Mouse (Mus musculus): Measurements from ENCODE around the gene Ccsap. TPM values are rescaled to one million over a fixed set of nuclear protein-coding genes. Genes with fewer than 3 reads are reported as not detected.

The Ccsap gene
- polyA plus RNA-seq, 1 experiment from 2014 or later: 3.8 TPM

DNA sequence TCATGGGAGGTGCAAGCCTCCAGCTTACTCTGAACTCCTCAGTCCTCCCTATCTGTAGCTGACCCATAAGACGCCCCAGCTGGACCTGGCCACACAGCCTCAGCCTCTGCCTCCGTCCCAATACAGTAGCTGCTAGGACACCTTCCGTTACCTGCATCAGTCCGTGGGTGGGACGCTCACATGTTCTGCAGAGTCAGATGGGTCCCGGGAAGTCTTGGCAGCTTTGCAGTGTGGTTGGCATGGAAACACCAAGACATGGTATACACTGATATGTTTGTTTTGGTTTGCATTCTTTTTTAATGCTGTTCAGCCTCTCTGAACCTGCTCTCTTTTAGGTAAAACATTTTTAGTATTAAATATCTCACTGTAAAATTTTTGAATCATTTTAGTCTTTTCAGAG lies 23.7 kb downstream of the Ccsap start:
- Histone ChIP-seq H3K4me2 (ENCODE audit: low read length) (no peak overlapping the region), H3K27ac (ENCODE audit: low read length) (no peak overlapping the region), H3K9ac (ENCODE audit: low read depth, low read length) (no peak overlapping the region), H3K27me3 (ENCODE audit: control insufficient read depth, insufficient read depth, low read depth, low read length) (no peaks in the 10 kb centered on the region), H3K4me3 (ENCODE audit: low read depth, low read length) (no peak overlapping the region), H3K36me3 (ENCODE audit: control insufficient read depth, insufficient read depth, low read length) (peaks cover 14% of the 10 kb centered on the region), H3K9me3 (replicated peaks; ENCODE audit: control insufficient read depth, low read length, poor library complexity, severe bottlenecking) (no peaks in the 10 kb centered on the region), H3K4me1 (ENCODE audit: control insufficient read depth, insufficient read depth, low read length) (no peaks in the 10 kb centered on the region)
- no peak for ATAC-seq
- WGBS: 91% methylated on average over 6 of the region's 6 CpGs

GRCm38 (mm10) chr8:123835451-123835850 lies 24.6 kb downstream of the Ccsap start:
- H3K4me1 ChIP-seq (ENCODE audit: control insufficient read depth, insufficient read depth, low read length): no peaks in the 10 kb centered on the region
- 57% methylated on average over 9 of the region's 9 CpGs for WGBS
- H3K9ac ChIP-seq (ENCODE audit: low read depth, low read length): no peak overlapping the region
- no peaks in the 10 kb centered on the region for H3K9me3 ChIP-seq (replicated peaks; ENCODE audit: control insufficient read depth, low read length, poor library complexity, severe bottlenecking)
- no peak overlapping the region for H3K27ac ChIP-seq (ENCODE audit: low read length)
- no peak overlapping the region for H3K4me3 ChIP-seq (ENCODE audit: low read depth, low read length)
- H3K27me3 ChIP-seq (ENCODE audit: control insufficient read depth, insufficient read depth, low read depth, low read length): no peaks in the 10 kb centered on the region
- no peak for ATAC-seq
- peaks cover 14% of the 10 kb centered on the region for H3K36me3 ChIP-seq (ENCODE audit: control insufficient read depth, insufficient read depth, low read length)
- no peak overlapping the region for H3K4me2 ChIP-seq (ENCODE audit: low read length)

- Histone ChIP-seq H3K9me3 (replicated peaks; ENCODE audit: control insufficient read depth, low read length, poor library complexity, severe bottlenecking) (no peaks in the 10 kb centered on the region), H3K36me3 (ENCODE audit: control insufficient read depth, insufficient read depth, low read length) (peaks cover 16% of the 10 kb centered on the region), H3K27me3 (ENCODE audit: control insufficient read depth, insufficient read depth, low read depth, low read length) (no peaks in the 10 kb centered on the region), H3K4me1 (ENCODE audit: control insufficient read depth, insufficient read depth, low read length) (no peaks in the 10 kb centered on the region), H3K9ac (ENCODE audit: low read depth, low read length) (no peak overlapping the region), H3K27ac (ENCODE audit: low read length) (no peak overlapping the region), H3K4me2 (ENCODE audit: low read length) (no peak overlapping the region), H3K4me3 (ENCODE audit: low read depth, low read length) (no peak overlapping the region)
- WGBS: 90% methylated on average over 4 of the region's 4 CpGs
- ATAC-seq: no peak
These were observed 27.3 kb downstream of the Ccsap start for GRCm38 (mm10) chr8:123832757-123833156.

GRCm38 (mm10) chr8:123827523-123827922 lies 32.5 kb downstream of the Ccsap start:
- 91% methylated on average over 13 of the region's 13 CpGs for WGBS
- no peak for ATAC-seq
- Histone ChIP-seq H3K9ac (ENCODE audit: low read depth, low read length) (no peak overlapping the region), H3K27me3 (ENCODE audit: control insufficient read depth, insufficient read depth, low read depth, low read length) (no peaks in the 10 kb centered on the region), H3K27ac (ENCODE audit: low read length) (no peak overlapping the region), H3K4me2 (ENCODE audit: low read length) (no peak overlapping the region), H3K4me3 (ENCODE audit: low read depth, low read length) (no peak overlapping the region), H3K4me1 (ENCODE audit: control insufficient read depth, insufficient read depth, low read length) (no peaks in the 10 kb centered on the region), H3K9me3 (replicated peaks; ENCODE audit: control insufficient read depth, low read length, poor library complexity, severe bottlenecking) (no peaks in the 10 kb centered on the region), H3K36me3 (ENCODE audit: control insufficient read depth, insufficient read depth, low read length) (peaks cover 4% of the 10 kb centered on the region)

DNA sequence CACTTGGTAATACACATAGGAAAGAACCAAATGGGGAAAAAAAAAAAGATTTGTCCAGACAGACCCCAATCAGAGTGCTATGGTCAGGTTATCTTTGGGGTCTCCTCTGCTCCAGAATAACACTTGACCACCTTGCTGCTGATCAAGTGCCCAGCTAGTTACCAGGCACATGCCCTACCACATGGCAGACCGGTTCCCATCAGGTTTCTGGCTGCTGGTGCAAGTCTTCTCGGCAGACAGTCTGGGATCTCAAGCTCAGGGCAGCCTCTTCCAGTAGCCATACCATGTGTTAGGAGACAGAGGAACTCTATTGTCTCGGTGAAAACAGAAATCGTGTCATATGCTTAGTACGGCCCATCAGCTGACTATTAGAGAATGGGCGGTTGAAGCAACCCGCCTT lies 33.3 kb downstream of the Ccsap start:
- Histone ChIP-seq H3K9ac (ENCODE audit: low read depth, low read length) (no peak overlapping the region), H3K27ac (ENCODE audit: low read length) (no peak overlapping the region), H3K9me3 (replicated peaks; ENCODE audit: control insufficient read depth, low read length, poor library complexity, severe bottlenecking) (no peaks in the 10 kb centered on the region), H3K4me3 (ENCODE audit: low read depth, low read length) (no peak overlapping the region), H3K27me3 (ENCODE audit: control insufficient read depth, insufficient read depth, low read depth, low read length) (no peaks in the 10 kb centered on the region), H3K4me2 (ENCODE audit: low read length) (no peak overlapping the region), H3K36me3 (ENCODE audit: control insufficient read depth, insufficient read depth, low read length) (peaks cover 2% of the 10 kb centered on the region; the same call in 1 of the 2 replicates), H3K4me1 (ENCODE audit: control insufficient read depth, insufficient read depth, low read length) (no peaks in the 10 kb centered on the region)
- ATAC-seq: no peak
- WGBS: 86% methylated on average over 7 of the region's 7 CpGs

GRCm38 (mm10) chr8:123826001-123826400 lies 34.0 kb downstream of the Ccsap start:
- no peak for ATAC-seq
- peaks cover 2% of the 10 kb centered on the region; the same call in 1 of the 2 replicates for H3K36me3 ChIP-seq (ENCODE audit: control insufficient read depth, insufficient read depth, low read length)
- WGBS: 62% methylated on average over 9 of the region's 9 CpGs

GRCm38 (mm10) chr8:123823532-123824123 lies 36.4 kb downstream of the Ccsap start:
- Histone ChIP-seq H3K36me3 (ENCODE audit: control insufficient read depth, insufficient read depth, low read length) (no peaks in the 10 kb centered on the region; the same call in 1 of the 2 replicates), H3K27ac (ENCODE audit: low read length) (no peak overlapping the region), H3K27me3 (ENCODE audit: control insufficient read depth, insufficient read depth, low read depth, low read length) (no peaks in the 10 kb centered on the region), H3K9me3 (replicated peaks; ENCODE audit: control insufficient read depth, low read length, poor library complexity, severe bottlenecking) (no peaks in the 10 kb centered on the region), H3K4me2 (ENCODE audit: low read length) (no peak overlapping the region), H3K4me3 (ENCODE audit: low read depth, low read length) (no peak overlapping the region), H3K4me1 (ENCODE audit: control insufficient read depth, insufficient read depth, low read length) (no peaks in the 10 kb centered on the region), H3K9ac (ENCODE audit: low read depth, low read length) (no peak overlapping the region)
- 93% methylated on average over 18 of the region's 18 CpGs for WGBS
- ATAC-seq: no peak

More at GRCm38 (mm10) chr8:123826001-123826400, 34.0 kb downstream of the Ccsap start:
- Histone ChIP-seq H3K9me3 (replicated peaks; ENCODE audit: control insufficient read depth, low read length, poor library complexity, severe bottlenecking) (no peaks in the 10 kb centered on the region), H3K27ac (ENCODE audit: low read length) (no peak overlapping the region), H3K4me1 (ENCODE audit: control insufficient read depth, insufficient read depth, low read length) (no peaks in the 10 kb centered on the region), H3K27me3 (ENCODE audit: control insufficient read depth, insufficient read depth, low read depth, low read length) (no peaks in the 10 kb centered on the region), H3K4me2 (ENCODE audit: low read length) (no peak overlapping the region), H3K4me3 (ENCODE audit: low read depth, low read length) (no peak overlapping the region), H3K9ac (ENCODE audit: low read depth, low read length) (no peak overlapping the region)

DNA sequence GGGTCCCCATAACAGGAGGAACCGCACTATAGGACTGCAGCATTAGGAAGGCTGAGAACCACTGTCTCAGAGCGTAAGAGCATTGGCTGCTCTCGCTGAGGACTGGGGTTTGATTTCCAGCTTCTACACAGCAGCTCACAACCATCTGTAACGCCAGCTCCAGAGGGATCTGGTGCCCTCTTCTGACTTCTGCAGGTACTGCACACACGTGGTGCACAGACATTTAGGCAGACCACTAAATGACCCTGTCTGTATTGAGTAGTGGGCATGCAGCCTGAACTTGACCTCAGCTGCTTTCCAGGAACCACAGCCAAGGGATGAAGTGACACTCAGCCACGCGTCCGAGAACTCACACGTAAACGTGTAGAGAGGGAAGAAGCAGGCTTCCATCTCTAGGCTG lies 36.9 kb downstream of the Ccsap start:
- Histone ChIP-seq H3K27me3 (ENCODE audit: control insufficient read depth, insufficient read depth, low read depth, low read length) (no peaks in the 10 kb centered on the region), H3K9me3 (replicated peaks; ENCODE audit: control insufficient read depth, low read length, poor library complexity, severe bottlenecking) (no peaks in the 10 kb centered on the region), H3K4me3 (ENCODE audit: low read depth, low read length) (no peak overlapping the region), H3K36me3 (ENCODE audit: control insufficient read depth, insufficient read depth, low read length) (no peaks in the 10 kb centered on the region; the same call in 1 of the 2 replicates), H3K4me1 (ENCODE audit: control insufficient read depth, insufficient read depth, low read length) (no peaks in the 10 kb centered on the region), H3K27ac (ENCODE audit: low read length) (no peak overlapping the region), H3K4me2 (ENCODE audit: low read length) (no peak overlapping the region), H3K9ac (ENCODE audit: low read depth, low read length) (no peak overlapping the region)
- no peak for ATAC-seq
- WGBS: 97% methylated on average over 10 of the region's 10 CpGs

- no peak overlapping the region for H3K4me3 ChIP-seq (ENCODE audit: low read depth, low read length)
- ATAC-seq: no peak
- no peak overlapping the region for H3K4me2 ChIP-seq (ENCODE audit: low read length)
- no peaks in the 10 kb centered on the region; the same call in 1 of the 2 replicates for H3K36me3 ChIP-seq (ENCODE audit: control insufficient read depth, insufficient read depth, low read length)
- WGBS: 95% methylated on average over 6 of the region's 6 CpGs
- H3K27me3 ChIP-seq (ENCODE audit: control insufficient read depth, insufficient read depth, low read depth, low read length): no peaks in the 10 kb centered on the region
- no peaks in the 10 kb centered on the region for H3K9me3 ChIP-seq (replicated peaks; ENCODE audit: control insufficient read depth, low read length, poor library complexity, severe bottlenecking)
- no peaks in the 10 kb centered on the region for H3K4me1 ChIP-seq (ENCODE audit: control insufficient read depth, insufficient read depth, low read length)
- no peak overlapping the region for H3K9ac ChIP-seq (ENCODE audit: low read depth, low read length)
- H3K27ac ChIP-seq (ENCODE audit: low read length): no peak overlapping the region
These were observed 39.2 kb downstream of the Ccsap start for GRCm38 (mm10) chr8:123820780-123821179.
